Mouse (Mus musculus): ENCODE results near the gene Tm4sf4. TPM values are rescaled to one million over a fixed set of nuclear protein-coding genes. Genes with fewer than 3 reads are reported as not detected.

The Tm4sf4 gene
- polyA plus RNA-seq, 1 experiment from 2014 or later, result not detected

- peak; percentile 17 for TF ChIP-seq CTCF (IDR thresholded peaks at IDR 0.05; ENCODE audit: low read depth)
- no peak overlapping the region for H3K9ac ChIP-seq
- H3K27me3 ChIP-seq (ENCODE audit: insufficient read depth, low read length), result no peaks in the 10 kb centered on the region
- H3K4me1 ChIP-seq (ENCODE audit: insufficient read depth), result no peaks in the 10 kb centered on the region
- ATAC-seq (ENCODE audit: insufficient read depth) (no peak), DNase-seq (no peak)
- no peak overlapping the region for H3K4me2 ChIP-seq
- no peak overlapping the region for H3K4me3 ChIP-seq (ENCODE audit: low read depth, low read length)
- H3K27ac ChIP-seq (ENCODE audit: low read depth), result no peak overlapping the region
- no peaks in the 10 kb centered on the region for H3K9me3 ChIP-seq (ENCODE audit: low read depth, low read length)
- no peaks in the 10 kb centered on the region for H3K36me3 ChIP-seq (ENCODE audit: insufficient read depth)
- 43% methylated on average over 1 of the region's 1 CpGs for WGBS
Observed at GRCm38 (mm10) chr3:57447889-57448288, 22.8 kb downstream of the Tm4sf4 start.

- ATAC-seq (ENCODE audit: insufficient read depth) (peak; percentile 41; the same call in 1 of the 2 replicates), DNase-seq (peak; percentile 95)
- Histone ChIP-seq H3K27ac (ENCODE audit: low read depth) (no peak overlapping the region), H3K4me2 (no peak overlapping the region), H3K9ac (no peak overlapping the region), H3K36me3 (ENCODE audit: insufficient read depth) (no peaks in the 10 kb centered on the region), H3K9me3 (ENCODE audit: low read depth, low read length) (no peaks in the 10 kb centered on the region), H3K27me3 (ENCODE audit: insufficient read depth, low read length) (no peaks in the 10 kb centered on the region), H3K4me3 (ENCODE audit: low read depth, low read length) (no peak overlapping the region), H3K4me1 (ENCODE audit: insufficient read depth) (no peaks in the 10 kb centered on the region)
- peak; percentile 90 for TF ChIP-seq CTCF (IDR thresholded peaks at IDR 0.05; ENCODE audit: low read depth)
- WGBS, result 30% methylated on average over 5 of the region's 5 CpGs
Observed at GRCm38 (mm10) chr3:57448445-57448844, 23.3 kb downstream of the Tm4sf4 start.

- H3K9ac ChIP-seq, result no peak overlapping the region
- no peak for TF ChIP-seq CTCF (IDR thresholded peaks at IDR 0.05; ENCODE audit: low read depth)
- ATAC-seq (ENCODE audit: insufficient read depth) (no peak), DNase-seq (peak; percentile 73)
- 32% methylated on average over 11 of the region's 11 CpGs for WGBS
- H3K4me3 ChIP-seq (ENCODE audit: low read depth, low read length), result no peak overlapping the region
- no peak overlapping the region for H3K4me2 ChIP-seq
- peaks cover 26% of the 10 kb centered on the region for H3K36me3 ChIP-seq (ENCODE audit: insufficient read depth)
- H3K9me3 ChIP-seq (ENCODE audit: low read depth, low read length), result no peaks in the 10 kb centered on the region
- 0 out of 2 replicates have a peak, but pooled peaks cover 8% of the 10 kb centered on the region for H3K4me1 ChIP-seq (ENCODE audit: insufficient read depth)
- H3K27ac ChIP-seq (ENCODE audit: low read depth), result no peak overlapping the region
- no peaks in the 10 kb centered on the region for H3K27me3 ChIP-seq (ENCODE audit: insufficient read depth, low read length)
Observed at GRCm38 (mm10) chr3:57458652-57459051, 33.5 kb downstream of the Tm4sf4 start.

GRCm38 (mm10) chr3:57463302-57463701, 38.2 kb downstream of the Tm4sf4 start:
- Histone ChIP-seq H3K36me3 (ENCODE audit: insufficient read depth) (peaks cover 22% of the 10 kb centered on the region), H3K9ac (no peak overlapping the region), H3K9me3 (ENCODE audit: low read depth, low read length) (no peaks in the 10 kb centered on the region), H3K4me2 (no peak overlapping the region), H3K4me1 (ENCODE audit: insufficient read depth) (0 out of 2 replicates have a peak, but pooled peaks cover 10% of the 10 kb centered on the region), H3K27ac (ENCODE audit: low read depth) (peak overlapping the region; percentile 75; the same call in 1 of the 2 replicates), H3K27me3 (ENCODE audit: insufficient read depth, low read length) (no peaks in the 10 kb centered on the region), H3K4me3 (ENCODE audit: low read depth, low read length) (no peak overlapping the region)
- DNase-seq (peak; percentile 83), ATAC-seq (ENCODE audit: insufficient read depth) (peak; percentile 97)
- TF ChIP-seq CTCF (IDR thresholded peaks at IDR 0.05; ENCODE audit: low read depth), result no peak
- 45% methylated on average over 4 of the region's 4 CpGs for WGBS

GRCm38 (mm10) chr3:57466289-57466688, 41.2 kb downstream of the Tm4sf4 start:
- H3K9me3 ChIP-seq (ENCODE audit: low read depth, low read length), result no peaks in the 10 kb centered on the region
- 39% methylated on average over 3 of the region's 3 CpGs for WGBS
- H3K27me3 ChIP-seq (ENCODE audit: insufficient read depth, low read length), result no peaks in the 10 kb centered on the region
- H3K4me3 ChIP-seq (ENCODE audit: low read depth, low read length), result no peak overlapping the region
- H3K4me1 ChIP-seq (ENCODE audit: insufficient read depth), result peaks cover 22% of the 10 kb centered on the region
- no peak for ATAC-seq (ENCODE audit: insufficient read depth)
- H3K27ac ChIP-seq (ENCODE audit: low read depth), result no peak overlapping the region
- peak; percentile 60 for TF ChIP-seq CTCF (IDR thresholded peaks at IDR 0.05; ENCODE audit: low read depth)
- H3K36me3 ChIP-seq (ENCODE audit: insufficient read depth), result peaks cover 12% of the 10 kb centered on the region
- H3K4me2 ChIP-seq, result no peak overlapping the region
- no peak overlapping the region for H3K9ac ChIP-seq
- peak; percentile 76 for DNase-seq

- Histone ChIP-seq H3K36me3 (ENCODE audit: insufficient read depth) (no peaks in the 10 kb centered on the region), H3K4me2 (no peak overlapping the region), H3K9me3 (ENCODE audit: low read depth, low read length) (no peaks in the 10 kb centered on the region), H3K4me1 (ENCODE audit: insufficient read depth) (peaks cover 24% of the 10 kb centered on the region), H3K9ac (no peak overlapping the region), H3K27me3 (ENCODE audit: insufficient read depth, low read length) (no peaks in the 10 kb centered on the region), H3K27ac (ENCODE audit: low read depth) (no peak overlapping the region), H3K4me3 (ENCODE audit: low read depth, low read length) (no peak overlapping the region)
- no peak for TF ChIP-seq CTCF (IDR thresholded peaks at IDR 0.05; ENCODE audit: low read depth)
- WGBS, result 93% methylated on average over 3 of the region's 3 CpGs
- ATAC-seq (ENCODE audit: insufficient read depth), result no peak
- DNase-seq, result no peak
Observed at GRCm38 (mm10) chr3:57469325-57469724, 44.2 kb downstream of the Tm4sf4 start.

GRCm38 (mm10) chr3:57470326-57470725, 45.2 kb downstream of the Tm4sf4 start:
- no peak overlapping the region for H3K4me3 ChIP-seq (ENCODE audit: low read depth, low read length)
- ATAC-seq (ENCODE audit: insufficient read depth), result peak; percentile 62
- H3K36me3 ChIP-seq (ENCODE audit: insufficient read depth), result no peaks in the 10 kb centered on the region
- DNase-seq, result peak; percentile 79
- 7% methylated on average over 5 of the region's 5 CpGs for WGBS
- peak overlapping the region; percentile 55 for H3K4me2 ChIP-seq
- peak overlapping the region; percentile 91 for H3K27ac ChIP-seq (ENCODE audit: low read depth)
- no peak overlapping the region for H3K9ac ChIP-seq
- no peaks in the 10 kb centered on the region for H3K27me3 ChIP-seq (ENCODE audit: insufficient read depth, low read length)
- peaks cover 24% of the 10 kb centered on the region for H3K4me1 ChIP-seq (ENCODE audit: insufficient read depth)
- TF ChIP-seq CTCF (IDR thresholded peaks at IDR 0.05; ENCODE audit: low read depth), result peak; percentile 70
- no peaks in the 10 kb centered on the region for H3K9me3 ChIP-seq (ENCODE audit: low read depth, low read length)

All from lung, embryonic 14.5 days (tissue).